Comparison of ENCODE assay signal across 14 mouse cellular contexts in the genomic region with DNA sequence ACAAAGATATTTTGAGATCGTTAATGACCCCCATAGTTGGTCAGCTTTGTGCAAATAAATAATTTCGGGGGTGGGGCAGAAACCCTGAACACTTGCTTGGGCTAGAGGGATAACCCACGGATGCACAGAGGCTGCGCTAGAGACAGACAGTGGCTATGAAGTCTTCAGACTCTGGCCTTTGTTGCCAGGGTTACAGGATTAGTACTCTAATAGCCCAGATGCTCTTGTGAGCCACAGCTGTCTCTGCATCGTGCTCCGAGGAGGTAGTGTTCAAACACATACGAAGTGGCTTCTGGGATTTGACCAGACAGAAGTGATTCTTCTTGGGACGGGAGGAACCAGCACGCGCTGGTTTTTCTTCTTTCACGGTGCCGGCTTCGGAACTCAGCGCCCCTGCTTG. TPM values are rescaled to one million over a fixed set of nuclear protein-coding genes. Genes with fewer than 3 reads are reported as not detected.
A peak's percentile ranks its signal among the peaks of the same experiment; 100 is the strongest.
DNase-seq lines count a peak whose midpoint lies in the region; ATAC-seq and TF ChIP-seq lines count a peak whose summit lies in the region.
"Had no signal": no experiment of that assay in that cellular context is flagged by ENCODE, and none has a peak within 500 bp of the region (broad histone marks: within the 10 kb centered on the region; RNA-seq: fewer than 3 reads in every experiment).

No protein-coding gene starts in this region.

- H3K4me3 ChIP-seq in forebrain, embryonic 11.5 days (ENCODE audit: low read depth, low read length) = no peak overlapping the region
- H3K4me3 ChIP-seq in forebrain, postnatal 0 days (ENCODE audit: low read depth, low read length) = no peak overlapping the region
- H3K4me3 ChIP-seq in hindbrain, embryonic 14.5 days (replicated peaks; ENCODE audit: low read length) = no peak overlapping the region
- no peak overlapping the region for H3K4me3 ChIP-seq in midbrain, embryonic 16.5 days (ENCODE audit: low read depth, low read length)
- no peak overlapping the region for H3K4me3 ChIP-seq in thymus, adult 2 months (ENCODE audit: control insufficient read depth, insufficient read depth, low read length)
- H3K4me3 ChIP-seq: heart, embryonic 15.5 days; liver, embryonic 15.5 days had no signal

- 37% methylated on average over 14 of the region's 14 CpGs for WGBS in forebrain, embryonic 11.5 days
- 30% methylated on average over 14 of the region's 14 CpGs for WGBS in forebrain, postnatal 0 days
- 39% methylated on average over 14 of the region's 14 CpGs for WGBS in hindbrain, embryonic 14.5 days
- WGBS in midbrain, embryonic 16.5 days = 22% methylated on average over 14 of the region's 14 CpGs
- 91% methylated on average over 14 of the region's 14 CpGs for WGBS in thymus, adult 2 months

- DNase-seq in forebrain, embryonic 11.5 days (ENCODE audit: low spot score) = no peak
- DNase-seq in forebrain, postnatal 0 days = no peak
- peak; percentile 80 for DNase-seq in R1 (ENCODE audit: low read depth, low spot score)
- DNase-seq in hindbrain, embryonic 14.5 days (ENCODE audit: low spot score) = no peak
- DNase-seq in spleen, adult 12 weeks (ENCODE audit: low spot score) = no peak
- no peak for DNase-seq in urinary bladder, postnatal 36 days (ENCODE audit: low spot score in 2 of 2)
- no peak for DNase-seq in thymus, adult 2 months
- DNase-seq: cerebellum, postnatal 25 days; right cerebral cortex, postnatal 25 days had no signal

- no peak overlapping the region for H3K27ac ChIP-seq in forebrain, embryonic 11.5 days (ENCODE audit: low read depth, low read length)
- no peak overlapping the region for H3K27ac ChIP-seq in forebrain, postnatal 0 days (ENCODE audit: low read depth, low read length)
- no peak overlapping the region for H3K27ac ChIP-seq in hindbrain, embryonic 14.5 days
- no peak overlapping the region for H3K27ac ChIP-seq in midbrain, embryonic 16.5 days (ENCODE audit: low read length)
- no peak overlapping the region for H3K27ac ChIP-seq in thymus, adult 2 months (ENCODE audit: control insufficient read depth, insufficient read depth, low read length)
- H3K27ac ChIP-seq: heart, embryonic 15.5 days; liver, embryonic 15.5 days had no signal

- peaks cover under 1% of the 10 kb centered on the region; the same call in 1 of the 2 replicates for H3K4me1 ChIP-seq in forebrain, embryonic 11.5 days (replicated peaks; ENCODE audit: control insufficient read depth, insufficient read depth, low read length)
- 0 out of 2 replicates have a peak, but pooled peaks cover 5% of the 10 kb centered on the region for H3K4me1 ChIP-seq in forebrain, postnatal 0 days (ENCODE audit: insufficient read depth)
- peaks cover 9% of the 10 kb centered on the region; the same call in 1 of the 2 replicates for H3K4me1 ChIP-seq in hindbrain, embryonic 14.5 days (replicated peaks; ENCODE audit: control insufficient read depth, insufficient read depth, low read length)
- H3K4me1 ChIP-seq in midbrain, embryonic 16.5 days (ENCODE audit: control insufficient read depth, insufficient read depth, low read length) = peaks cover 9% of the 10 kb centered on the region
- peaks cover 28% of the 10 kb centered on the region for H3K4me1 ChIP-seq in thymus, adult 2 months (replicated peaks; ENCODE audit: control insufficient read depth, insufficient read depth, low read length)

- TF ChIP-seq CTCF in forebrain, postnatal 0 days (IDR thresholded peaks at IDR 0.05; ENCODE audit: low read depth) = no peak
- no peak for TF ChIP-seq CTCF in thymus, adult 2 months (IDR thresholded peaks at IDR 0.05; ENCODE audit: borderline replicate concordance, control insufficient read depth, extremely low read depth, insufficient read depth, low read length, poor library complexity)

- no peaks in the 10 kb centered on the region for H3K9me3 ChIP-seq in forebrain, embryonic 11.5 days (ENCODE audit: control insufficient read depth, low read length)
- no peaks in the 10 kb centered on the region for H3K9me3 ChIP-seq in forebrain, postnatal 0 days (ENCODE audit: low read length)
- H3K9me3 ChIP-seq in hindbrain, embryonic 14.5 days (ENCODE audit: control insufficient read depth, low read length) = no peaks in the 10 kb centered on the region
- no peaks in the 10 kb centered on the region for H3K9me3 ChIP-seq in midbrain, embryonic 16.5 days (replicated peaks; ENCODE audit: control insufficient read depth, low read length, poor library complexity, severe bottlenecking)
- H3K9me3 ChIP-seq: heart, embryonic 15.5 days; liver, embryonic 15.5 days had no signal

- no peak for ATAC-seq in forebrain, embryonic 11.5 days (replicated peaks; ENCODE audit: low FRiP score)
- no peak for ATAC-seq in forebrain, postnatal 0 days
- ATAC-seq in hindbrain, embryonic 14.5 days (ENCODE audit: low FRiP score) = no peak
- ATAC-seq in midbrain, embryonic 16.5 days = 0 out of 2 replicates have a peak, but pooled peaks have one; percentile 69
- ATAC-seq: intestine, postnatal 0 days had no signal

- peak overlapping the region; percentile 32 for H3K4me2 ChIP-seq in forebrain, embryonic 11.5 days (ENCODE audit: low read depth, low read length, severe bottlenecking)
- no peak overlapping the region for H3K4me2 ChIP-seq in forebrain, postnatal 0 days (ENCODE audit: low read depth)
- peak overlapping the region; percentile 17; the same call in 1 of the 2 replicates for H3K4me2 ChIP-seq in hindbrain, embryonic 14.5 days (replicated peaks)
- peak overlapping the region; percentile 34 for H3K4me2 ChIP-seq in midbrain, embryonic 16.5 days (ENCODE audit: low read length)
- H3K4me2 ChIP-seq: heart, embryonic 15.5 days; liver, embryonic 15.5 days had no signal

- no peaks in the 10 kb centered on the region for H3K36me3 ChIP-seq in forebrain, embryonic 11.5 days (ENCODE audit: control insufficient read depth, insufficient read depth, low read length)
- no peaks in the 10 kb centered on the region for H3K36me3 ChIP-seq in forebrain, postnatal 0 days (ENCODE audit: insufficient read depth)
- H3K36me3 ChIP-seq in hindbrain, embryonic 14.5 days (replicated peaks; ENCODE audit: control insufficient read depth, insufficient read depth) = no peaks in the 10 kb centered on the region
- no peaks in the 10 kb centered on the region for H3K36me3 ChIP-seq in midbrain, embryonic 16.5 days (ENCODE audit: control insufficient read depth, insufficient read depth, low read length)
- H3K36me3 ChIP-seq in thymus, adult 2 months (ENCODE audit: control insufficient read depth, insufficient read depth, low read length) = no peaks in the 10 kb centered on the region
- H3K36me3 ChIP-seq: heart, embryonic 15.5 days; liver, embryonic 15.5 days had no signal

- no peak overlapping the region for H3K9ac ChIP-seq in forebrain, embryonic 11.5 days (ENCODE audit: low read length)
- H3K9ac ChIP-seq in forebrain, postnatal 0 days = no peak overlapping the region
- H3K9ac ChIP-seq in hindbrain, embryonic 14.5 days = no peak overlapping the region
- H3K9ac ChIP-seq in midbrain, embryonic 16.5 days (ENCODE audit: low read depth, low read length) = no peak overlapping the region
- H3K9ac ChIP-seq: heart, embryonic 15.5 days; liver, embryonic 15.5 days had no signal

- H3K27me3 ChIP-seq in forebrain, embryonic 11.5 days (ENCODE audit: control insufficient read depth, insufficient read depth, low read length) = peaks cover 18% of the 10 kb centered on the region
- peaks cover 10% of the 10 kb centered on the region for H3K27me3 ChIP-seq in forebrain, postnatal 0 days (ENCODE audit: insufficient read depth, low read length)
- peaks cover 30% of the 10 kb centered on the region for H3K27me3 ChIP-seq in hindbrain, embryonic 14.5 days (ENCODE audit: control insufficient read depth, insufficient read depth, low read length)
- peaks cover 18% of the 10 kb centered on the region for H3K27me3 ChIP-seq in midbrain, embryonic 16.5 days (ENCODE audit: control insufficient read depth, insufficient read depth, low read depth, low read length)
- no peaks in the 10 kb centered on the region for H3K27me3 ChIP-seq in thymus, adult 2 months (ENCODE audit: control insufficient read depth, insufficient read depth, low read length)

- TF ChIP-seq POLR2A in thymus, adult 2 months (IDR thresholded peaks at IDR 0.05; ENCODE audit: control insufficient read depth, extremely low read depth, insufficient read depth, low read length, poor library complexity) = no peak

RNA-seq across cellular contexts. Expression of gene Irf8, which starts 4.6 kb away (rescaled TPM):
- 2.7 and 3.7 TPM in 2 replicates for polyA plus RNA-seq in forebrain, embryonic 11.5 days (2014; fragmentation: Nextera tagmentation; extraction: Ambion mirVana)
- 2.8 and 3.3 TPM in 2 replicates for total RNA-seq in forebrain, postnatal 0 days (2014; rRNA removed)
- 4.6 and 5.8 TPM in 2 replicates for polyA plus RNA-seq in forebrain, postnatal 0 days (2015; fragmentation: Nextera tagmentation; extraction: Ambion mirVana)
- 3.2 and 5.1 TPM in 2 replicates for polyA plus RNA-seq in hindbrain, embryonic 14.5 days (2014; fragmentation: Nextera tagmentation; extraction: Ambion mirVana)
- 3.9 TPM in 2 replicates for polyA plus RNA-seq in midbrain, embryonic 16.5 days (2015; fragmentation: Nextera tagmentation; extraction: Ambion mirVana)
- polyA plus RNA-seq in thymus, adult 2 months (2012; rRNA removed) = 105 and 109 TPM in 2 replicates
- total RNA-seq: MEL had no signal

Comparison
In these comparisons a context has a peak if more than half of its experiments do, and no peak if none do; other contexts are left out.
1. RNA of gene Irf8, which starts 4.6 kb away (polyA plus RNA-seq): 105 to 109 TPM in thymus, adult 2 months; 4.6 to 5.8 TPM in forebrain, postnatal 0 days, 3.2 to 5.1 TPM in hindbrain, embryonic 14.5 days, 3.9 TPM in midbrain, embryonic 16.5 days and 2.7 to 3.7 TPM in forebrain, embryonic 11.5 days; every median in the first group is over 10 times any median in the second.